Mouse (Mus musculus) spleen, adult 2 months (tissue): ENCODE measurements around the gene Plxnb3. TPM values are rescaled to one million over a fixed set of nuclear protein-coding genes. Genes with fewer than 3 reads are reported as not detected.
A peak's percentile ranks its signal among the peaks of the same experiment; 100 is the strongest.
"Not testable (repeated sequence)": the region's sequence is repeated elsewhere in the genome, so short reads cannot be mapped to it uniquely, and the experiment has no call there.

Experiments
- DNase-seq, 2 experiments: peaks; one replicate each; pipeline versions ENCODE4 v3.0.0 to v3.0.0-alpha.2; 2012 to 2021; ENCODE audit warnings: low spot score in 2 of 2, low read depth in 1 of 2
- H3K27ac ChIP-seq: fragments of 200-500 bp; 2 replicates; pipeline ENCODE4 v1.5.1; 2012; ENCODE audit warnings: low read length, inconsistent platforms; ENCODE audit not compliant: insufficient read depth
- H3K27me3 ChIP-seq: fragments of 200-500 bp; 2 replicates; pipeline ENCODE4 v1.6.1; 2012; ENCODE audit warnings: mild to moderate bottlenecking, moderate library complexity, low read length, inconsistent platforms; ENCODE audit not compliant: control insufficient read depth, insufficient read depth
- H3K36me3 ChIP-seq: fragments of 200-500 bp; 2 replicates; pipeline ENCODE4 v1.6.1; 2012; ENCODE audit warnings: mild to moderate bottlenecking, low read length, inconsistent platforms; ENCODE audit not compliant: control insufficient read depth, insufficient read depth
- H3K4me1 ChIP-seq: fragments of 200-500 bp; 2 replicates; pipeline ENCODE4 v1.6.1; 2011; ENCODE audit warnings: inconsistent platforms; ENCODE audit not compliant: control insufficient read depth, insufficient read depth, insufficient read length
- H3K4me3 ChIP-seq: fragments of 200-500 bp; 2 replicates; pipeline ENCODE4 v1.5.1; 2011; ENCODE audit warnings: mild to moderate bottlenecking, inconsistent platforms; ENCODE audit not compliant: insufficient read depth, insufficient read length; ENCODE audit errors: extremely low read depth
- CTCF ChIP-seq: fragments of 200-500 bp; IDR thresholded peaks from 2 replicates; pipeline ENCODE4 v1.5.1; 2011; ENCODE audit warnings: mild to moderate bottlenecking, inconsistent platforms; ENCODE audit not compliant: insufficient read depth, insufficient read length, insufficient replicate concordance; ENCODE audit errors: extremely low read depth
- POLR2A ChIP-seq: fragments of 200-500 bp; IDR thresholded peaks from 2 replicates; pipeline ENCODE4 v1.6.1; 2011; ENCODE audit warnings: low read depth, low read length, inconsistent platforms
- WGBS: fragments of 180-500 bp; shearing (Covaris S2); methylation state at CpG from one replicate; pipeline ENCODE4 v1.1.7; 2018; 5-methylcytosine and 5-hydroxymethylcytosine counted together
- polyA plus RNA-seq: library from polyadenylated mRNA; depleted of rRNA; stranded (reverse); fragments of >200 nt; gene quantifications from 2 replicates; pipeline ENCODE4 v1.2.3, GENCODE M21; 2012

Plxnb3 gene
- polyA plus RNA-seq, 1 experiment, result 1.2 TPM

- WGBS, result 29% methylated on average over 5 of the region's 5 CpGs
These were observed 38.1 kb upstream of the Plxnb3 start for GRCm38 (mm10) chrX:73718686-73719362.

GRCm38 (mm10) chrX:73730908-73731307 lies 26.0 kb upstream of the Plxnb3 start:
- no peaks in the 10 kb centered on the region for H3K27me3 ChIP-seq
- WGBS, result 57% methylated on average over 1 of the region's 1 CpGs
- no peak overlapping the region for H3K27ac ChIP-seq
- TF ChIP-seq CTCF, result no peak
- no peaks in the 10 kb centered on the region for H3K4me1 ChIP-seq
- DNase-seq, result no peak
- H3K36me3 ChIP-seq, result peaks cover 16% of the 10 kb centered on the region
- H3K4me3 ChIP-seq, result no peak overlapping the region

More at GRCm38 (mm10) chrX:73718686-73719362, 38.1 kb upstream of the Plxnb3 start:
- peak; percentile 42 to 55 for DNase-seq
- Histone ChIP-seq H3K27ac (peak overlapping the region; percentile 99), H3K36me3 (peaks cover 4% of the 10 kb centered on the region), H3K4me1 (peaks cover 8% of the 10 kb centered on the region), H3K27me3 (no peaks in the 10 kb centered on the region), H3K4me3 (peak overlapping the region; percentile 85)
- no peak for TF ChIP-seq CTCF
- no peak for TF ChIP-seq POLR2A

DNA sequence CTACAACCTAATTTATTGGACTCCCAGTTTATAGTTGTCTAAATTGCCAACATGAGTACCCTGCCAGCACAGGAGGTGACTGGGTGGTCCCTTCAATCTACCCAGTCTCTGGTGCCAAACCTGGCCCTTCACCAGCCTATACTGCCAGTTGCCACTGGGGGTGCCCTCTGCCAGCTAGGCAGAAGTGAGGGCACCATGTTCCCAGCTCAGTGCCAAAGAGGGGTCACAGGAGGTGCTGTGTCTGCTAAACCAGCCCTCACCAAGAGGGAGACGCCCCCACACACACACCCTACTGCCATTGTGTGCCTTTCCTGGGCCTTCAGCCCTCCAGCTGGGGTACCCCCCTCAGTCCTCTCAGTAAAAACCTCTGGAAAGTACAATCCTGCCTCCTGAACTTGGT lies 18.7 kb upstream of the Plxnb3 start:
- DNase-seq, result no peak
- TF ChIP-seq POLR2A, result no peak
- no peak; the same call in 1 of the 2 replicates for TF ChIP-seq CTCF
- H3K27me3 ChIP-seq, result no peaks in the 10 kb centered on the region
- no peak overlapping the region for H3K27ac ChIP-seq
- peaks cover 3% of the 10 kb centered on the region; the same call in 1 of the 2 replicates for H3K36me3 ChIP-seq
- no peak overlapping the region for H3K4me3 ChIP-seq
- WGBS, result 47% methylated on average over 1 of the region's 1 CpGs
- no peaks in the 10 kb centered on the region for H3K4me1 ChIP-seq

DNA sequence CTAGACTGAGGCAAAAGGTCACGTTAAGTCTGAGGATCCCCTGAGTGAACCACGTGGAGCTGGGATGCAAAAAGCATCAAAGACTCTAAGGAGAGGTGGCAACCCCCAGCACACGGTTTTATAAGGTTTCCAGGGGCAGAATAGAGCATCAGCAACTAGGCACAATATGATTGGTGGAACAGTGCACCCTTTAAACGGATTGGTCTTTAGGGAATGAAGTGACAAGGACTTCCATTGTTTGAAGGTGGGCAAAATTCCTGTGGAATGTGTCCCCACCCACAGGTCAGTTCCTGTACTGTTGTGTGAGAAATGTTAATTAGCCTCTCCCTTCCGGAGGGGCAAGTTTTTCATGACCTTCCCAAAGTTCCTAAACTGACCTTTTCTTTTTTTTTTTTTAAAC lies 17.7 kb upstream of the Plxnb3 start:
- 72% methylated on average over 5 of the region's 5 CpGs for WGBS

DNA sequence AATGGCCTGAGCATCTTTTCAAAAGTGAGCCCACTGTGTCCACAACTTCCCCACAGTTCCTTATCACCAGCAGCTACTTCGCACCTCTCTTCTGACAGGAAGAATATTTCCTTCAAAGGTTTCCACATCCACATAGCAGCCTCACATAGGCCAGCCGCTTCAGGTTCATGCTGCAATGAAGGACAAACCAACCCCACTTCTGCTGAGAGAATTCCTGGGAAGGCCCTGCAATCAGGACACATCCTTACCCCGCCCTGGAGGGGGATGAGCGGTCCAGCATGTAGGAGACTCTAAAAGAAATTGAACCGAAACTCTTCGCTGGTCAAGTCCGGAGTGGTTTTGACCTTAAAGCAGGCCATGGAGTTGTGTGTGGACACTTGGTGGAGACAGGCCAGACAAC lies 17.0 kb upstream of the Plxnb3 start:
- WGBS, result 89% methylated on average over 7 of the region's 7 CpGs
- H3K27me3 ChIP-seq, H3K27ac ChIP-seq, H3K4me1 ChIP-seq, DNase-seq, H3K36me3 ChIP-seq, H3K4me3 ChIP-seq: not testable (repeated sequence)

More for the DNA sequence above, 17.7 kb upstream of the Plxnb3 start:
- Histone ChIP-seq H3K36me3 (no peaks in the 10 kb centered on the region; the same call in 1 of the 2 replicates), H3K4me3 (no peak overlapping the region), H3K4me1 (no peaks in the 10 kb centered on the region), H3K27ac (no peak overlapping the region), H3K27me3 (no peaks in the 10 kb centered on the region)
- TF ChIP-seq CTCF, result no peak
- no peak for TF ChIP-seq POLR2A
- no peak for DNase-seq

DNA sequence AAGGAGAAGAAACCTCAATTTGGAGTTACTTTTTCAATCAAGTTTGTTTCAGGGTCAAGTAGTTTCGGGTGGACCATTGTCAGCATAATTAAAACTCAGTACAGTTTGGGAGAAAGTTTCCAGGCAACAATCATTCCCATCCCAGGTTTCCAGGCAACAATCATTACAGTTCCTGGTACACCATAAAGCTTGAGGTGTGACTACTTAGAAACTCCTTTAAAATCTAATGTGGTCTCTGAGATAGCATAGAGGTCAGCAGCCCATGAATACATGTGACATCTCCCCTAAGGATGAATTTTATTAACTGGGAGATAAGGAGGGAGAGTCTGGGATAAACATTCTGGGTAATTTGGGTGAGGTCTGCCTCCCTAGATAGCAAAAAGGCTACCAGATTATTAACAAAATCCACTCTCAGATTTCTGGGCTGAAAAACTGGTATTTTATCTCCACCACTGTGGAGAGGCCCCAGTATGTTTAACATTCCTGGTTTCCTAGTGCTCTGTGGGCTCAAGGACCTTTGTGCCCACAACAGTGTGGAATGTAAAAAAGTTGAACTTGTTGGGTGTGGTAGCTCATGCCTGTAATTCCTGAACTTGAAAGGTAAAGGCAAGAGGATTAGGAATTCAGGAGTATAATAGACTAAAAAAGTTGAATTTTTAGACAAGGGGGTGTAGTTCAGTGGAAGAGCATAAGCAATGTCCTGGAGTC lies 12.0 kb upstream of the Plxnb3 start:
- Histone ChIP-seq H3K36me3 (no peaks in the 10 kb centered on the region), H3K4me1 (no peaks in the 10 kb centered on the region), H3K27ac (no peak overlapping the region), H3K27me3 (no peaks in the 10 kb centered on the region), H3K4me3 (no peak overlapping the region)
- DNase-seq, result no peak
- whole genome bisulfite sequencing, result 77% methylated on average over 1 of the region's 1 CpGs
- no peak for TF ChIP-seq CTCF
- no peak for TF ChIP-seq POLR2A

- Histone ChIP-seq H3K27me3 (no peaks in the 10 kb centered on the region), H3K27ac (no peak overlapping the region), H3K4me1 (no peaks in the 10 kb centered on the region), H3K36me3 (no peaks in the 10 kb centered on the region), H3K4me3 (no peak overlapping the region)
- TF ChIP-seq POLR2A (no peak), CTCF (no peak)
- 90% methylated on average over 1 of the region's 1 CpGs for WGBS
- no peak for DNase-seq
These were observed 7.9 kb upstream of the Plxnb3 start for GRCm38 (mm10) chrX:73748977-73749376.
